Mouse (Mus musculus): ENCODE data around the gene Prrg2.

- TF ChIP-seq CTCF (IDR thresholded peaks at IDR 0.05) (no peak), POLR2A (IDR thresholded peaks at IDR 0.05; ENCODE audit: insufficient read depth, low read depth, low read length) (no peak), EP300 (IDR thresholded peaks at IDR 0.05; ENCODE audit: insufficient read depth, low read depth, low read length) (no peak)
These were observed 27.9 kb upstream of the Prrg2 start for GRCm38 (mm10) chr7:45090251-45090977.

All from heart, adult 2 months (tissue).